Mouse (Mus musculus) intestine, postnatal 0 days (tissue): ENCODE measurements at regions not wholly inside any gene's neighbourhood (a gene's known extent, or its start where the extent isn't known, plus 50 kb on each side); places are given as distances from the start of the nearest gene placed in this dataset.

Experiments
- ATAC-seq: fragments of 200-750 bp; cut with Nextera tagmentation; 2 replicates; pipeline ENCODE4 v1.8.0; 2017; ENCODE audit warnings: mild to moderate bottlenecking, moderate TSS enrichment, moderate library complexity
- H3K27ac ChIP-seq: fragments of 300-500 bp; sonication (generic); 2 replicates; pipeline ENCODE4 v1.5.1; 2014; ENCODE audit warnings: mild to moderate bottlenecking, low read depth, low read length, moderate library complexity
- H3K27me3 ChIP-seq: fragments of 300-500 bp; sonication (generic); replicated peaks from 2 replicates; pipeline ENCODE4 v1.6.1; 2014; ENCODE audit warnings: low read length, mixed read lengths; ENCODE audit not compliant: control insufficient read depth, insufficient read depth
- H3K36me3 ChIP-seq: fragments of 300-500 bp; sonication (generic); 2 replicates; pipeline ENCODE4 v1.6.1; 2014; ENCODE audit warnings: mild to moderate bottlenecking, moderate library complexity; ENCODE audit not compliant: control insufficient read depth, insufficient read depth
- H3K4me1 ChIP-seq: fragments of 300-500 bp; sonication (generic); replicated peaks from 2 replicates; pipeline ENCODE4 v1.6.1; 2014; ENCODE audit warnings: antibody characterized with exemption, low read length, mixed read lengths; ENCODE audit not compliant: control insufficient read depth, insufficient read depth
- H3K4me2 ChIP-seq: fragments of 300-500 bp; sonication (generic); replicated peaks from 2 replicates; pipeline ENCODE4 v1.6.1; 2014; ENCODE audit warnings: low read depth, mild to moderate bottlenecking, moderate library complexity
- H3K4me3 ChIP-seq: fragments of 300-500 bp; sonication (generic); 2 replicates; pipeline ENCODE4 v1.5.1; 2014; ENCODE audit warnings: low read depth, low read length
- H3K9ac ChIP-seq: fragments of 300-500 bp; sonication (generic); 2 replicates; pipeline ENCODE4 v1.6.1; 2014; ENCODE audit warnings: mild to moderate bottlenecking, low read depth, low read length
- H3K9me3 ChIP-seq: fragments of 300-500 bp; sonication (generic); 2 replicates; pipeline ENCODE4 v1.6.1; 2016; ENCODE audit warnings: mixed run types; ENCODE audit not compliant: control insufficient read depth
- CTCF ChIP-seq: sonication (generic); IDR thresholded peaks from 2 replicates; pipeline ENCODE4 v1.5.1; 2016; ENCODE audit warnings: low read depth, mild to moderate bottlenecking, control low read depth, antibody characterized with exemption, moderate library complexity
- WGBS: fragments of 180-500 bp; shearing (Covaris S2); extraction: QIAGEN DNeasy Blood & Tissue Kit; methylation state at CpG from one replicate; pipeline ENCODE4 v1.1.7; 2014; 5-methylcytosine and 5-hydroxymethylcytosine counted together

DNA sequence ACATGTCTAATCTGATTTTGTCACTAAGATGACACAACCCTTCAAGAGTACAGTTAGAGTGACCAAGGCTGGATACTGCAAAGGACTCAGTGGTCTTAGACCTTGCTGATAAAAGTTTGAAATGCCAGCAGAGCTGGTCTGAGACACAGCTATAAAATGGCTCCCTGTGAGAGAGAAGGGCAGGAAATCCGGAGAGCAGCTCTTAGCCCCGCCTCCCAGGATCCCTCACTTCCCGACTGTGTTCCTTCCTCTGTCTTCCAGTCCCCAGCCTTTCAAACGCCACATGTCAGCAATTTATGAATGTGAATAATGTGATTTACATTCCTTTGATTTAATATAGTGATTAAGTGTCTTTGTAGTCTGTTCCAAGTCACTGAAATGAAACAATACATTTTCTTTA, 232.3 kb upstream of the Dusp10 start:
- no peak overlapping the region for H3K27ac ChIP-seq
- no peaks in the 10 kb centered on the region for H3K36me3 ChIP-seq
- no peaks in the 10 kb centered on the region for H3K9me3 ChIP-seq
- TF ChIP-seq CTCF: no peak
- no peak overlapping the region for H3K4me2 ChIP-seq
- H3K4me1 ChIP-seq: 0 out of 2 replicates have a peak, but pooled peaks cover 4% of the 10 kb centered on the region
- WGBS: 49% methylated on average over 4 of the region's 4 CpGs
- no peaks in the 10 kb centered on the region for H3K27me3 ChIP-seq
- no peak overlapping the region for H3K4me3 ChIP-seq
- no peak overlapping the region for H3K9ac ChIP-seq
- no peak for ATAC-seq

GRCm38 (mm10) chr1:183783440-183784130, 229.5 kb upstream of the Dusp10 start:
- no peak for ATAC-seq
- Histone ChIP-seq H3K27me3 (no peaks in the 10 kb centered on the region), H3K4me2 (no peak overlapping the region), H3K36me3 (no peaks in the 10 kb centered on the region), H3K27ac (no peak overlapping the region), H3K4me1 (no peaks in the 10 kb centered on the region), H3K9ac (no peak overlapping the region), H3K4me3 (no peak overlapping the region), H3K9me3 (no peaks in the 10 kb centered on the region)
- WGBS: 80% methylated on average over 8 of the region's 8 CpGs
- no peak for TF ChIP-seq CTCF

- Histone ChIP-seq H3K4me1 (no peaks in the 10 kb centered on the region), H3K4me3 (no peak overlapping the region), H3K27me3 (no peaks in the 10 kb centered on the region), H3K9ac (no peak overlapping the region), H3K27ac (no peak overlapping the region), H3K4me2 (no peak overlapping the region), H3K9me3 (peaks cover 3% of the 10 kb centered on the region; the same call in 1 of the 2 replicates), H3K36me3 (no peaks in the 10 kb centered on the region)
- 89% methylated on average over 7 of the region's 7 CpGs for WGBS
- no peak for ATAC-seq
- TF ChIP-seq CTCF: no peak
These were observed 220.8 kb upstream of the Dusp10 start for GRCm38 (mm10) chr1:183792230-183792813.

GRCm38 (mm10) chr1:183793324-183793723, 219.8 kb upstream of the Dusp10 start:
- Histone ChIP-seq H3K9ac (no peak overlapping the region), H3K9me3 (peaks cover 3% of the 10 kb centered on the region; the same call in 1 of the 2 replicates), H3K36me3 (no peaks in the 10 kb centered on the region), H3K27me3 (no peaks in the 10 kb centered on the region), H3K4me2 (no peak overlapping the region), H3K27ac (no peak overlapping the region), H3K4me1 (no peaks in the 10 kb centered on the region), H3K4me3 (no peak overlapping the region)
- no peak for TF ChIP-seq CTCF
- 69% methylated on average over 4 of the region's 4 CpGs for WGBS
- no peak for ATAC-seq

DNA sequence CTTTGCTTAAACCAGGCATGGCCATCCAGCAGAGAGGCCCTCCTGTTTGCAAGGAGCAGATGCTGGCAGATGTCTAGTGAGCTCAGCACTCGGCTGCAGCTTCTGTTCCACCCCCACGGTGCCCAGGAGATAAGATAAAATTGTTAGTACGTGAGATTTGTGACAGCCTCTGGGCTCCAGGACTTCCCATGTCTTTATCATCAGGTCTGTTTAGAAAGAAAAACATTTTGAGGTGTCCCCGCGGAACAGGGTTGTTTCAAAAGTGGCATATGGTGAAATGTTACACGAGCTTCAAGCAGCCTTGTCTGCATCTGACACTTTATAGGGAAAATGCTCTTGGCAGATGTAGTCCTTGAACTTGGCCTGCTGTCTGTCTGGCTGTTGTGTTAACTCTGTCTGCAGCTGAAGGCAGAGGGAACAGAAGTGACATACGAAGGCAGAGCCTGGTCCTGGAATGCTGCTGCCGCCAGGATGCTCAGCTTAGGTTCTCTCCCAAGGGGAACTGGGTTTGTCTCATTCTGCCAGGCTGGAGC, 219.1 kb upstream of the Dusp10 start:
- no peaks in the 10 kb centered on the region for H3K36me3 ChIP-seq
- 12% methylated on average over 8 of the region's 8 CpGs for WGBS
- H3K27me3 ChIP-seq: no peaks in the 10 kb centered on the region
- H3K9me3 ChIP-seq: peaks cover 3% of the 10 kb centered on the region; the same call in 1 of the 2 replicates
- no peak for ATAC-seq
- no peak overlapping the region for H3K4me2 ChIP-seq
- H3K9ac ChIP-seq: no peak overlapping the region
- no peak overlapping the region for H3K27ac ChIP-seq
- no peak for TF ChIP-seq CTCF
- H3K4me3 ChIP-seq: no peak overlapping the region
- H3K4me1 ChIP-seq: no peaks in the 10 kb centered on the region

DNA sequence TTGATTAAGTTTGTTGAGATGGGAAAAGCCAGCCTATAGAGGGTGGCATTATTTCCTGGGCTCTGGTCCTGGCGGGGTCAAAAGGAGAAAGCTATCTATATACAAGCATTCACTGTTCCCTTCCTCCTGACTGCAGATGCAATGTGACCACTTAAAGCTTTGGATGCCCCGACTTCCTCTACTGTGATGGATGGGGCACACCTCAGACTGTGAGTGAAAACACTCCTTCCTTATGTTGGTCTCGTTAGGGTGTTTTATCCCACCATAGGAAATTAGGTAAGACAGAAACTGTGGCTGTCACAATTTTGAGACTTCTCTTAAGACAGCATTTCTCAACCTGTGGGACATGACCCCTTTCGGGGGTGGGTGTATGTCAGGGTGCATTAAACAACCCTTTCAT, 210.8 kb upstream of the Dusp10 start:
- Histone ChIP-seq H3K4me3 (no peak overlapping the region), H3K9ac (no peak overlapping the region), H3K27me3 (no peaks in the 10 kb centered on the region), H3K36me3 (no peaks in the 10 kb centered on the region), H3K4me2 (no peak overlapping the region), H3K4me1 (no peaks in the 10 kb centered on the region), H3K9me3 (no peaks in the 10 kb centered on the region), H3K27ac (no peak overlapping the region)
- no peak for ATAC-seq
- no peak for TF ChIP-seq CTCF
- WGBS: 69% methylated on average over 4 of the region's 4 CpGs
